Mouse (Mus musculus) hindbrain, embryonic 15.5 days (tissue): ENCODE data around the gene Map7. TPM values are rescaled to one million over a fixed set of nuclear protein-coding genes. Genes with fewer than 3 reads are reported as not detected.

Experiments used
- ATAC-seq: fragments of 200-750 bp; cut with Nextera tagmentation; 2 replicates; pipeline ENCODE4 v1.8.0; 2017; ENCODE audit warnings: low read depth, moderate number of reproducible peaks, moderate TSS enrichment; ENCODE audit not compliant: low FRiP score
- H3K27ac ChIP-seq: fragments of 300-500 bp; sonication (generic); replicated peaks from 2 replicates; pipeline ENCODE4 v1.5.1; 2015; ENCODE audit warnings: mild to moderate bottlenecking, inconsistent platforms
- H3K27me3 ChIP-seq: fragments of 300-500 bp; sonication (generic); 2 replicates; pipeline ENCODE4 v1.6.1; 2015; ENCODE audit warnings: control low read depth, inconsistent platforms
- H3K36me3 ChIP-seq: fragments of 300-500 bp; sonication (generic); 2 replicates; pipeline ENCODE4 v1.6.1; 2015; ENCODE audit warnings: control low read depth, inconsistent platforms
- H3K4me1 ChIP-seq: fragments of 300-500 bp; sonication (generic); replicated peaks from 2 replicates; pipeline ENCODE4 v1.6.1; 2015; ENCODE audit warnings: control low read depth, inconsistent platforms
- H3K4me2 ChIP-seq: fragments of 300-500 bp; sonication (generic); 2 replicates; pipeline ENCODE4 v1.6.1; 2015; ENCODE audit warnings: moderate library complexity, mild to moderate bottlenecking, inconsistent platforms
- H3K4me3 ChIP-seq: fragments of 300-500 bp; sonication (generic); 2 replicates; pipeline ENCODE4 v1.5.1; 2015; ENCODE audit warnings: mild to moderate bottlenecking, inconsistent platforms
- H3K9ac ChIP-seq: fragments of 300-500 bp; sonication (generic); 2 replicates; pipeline ENCODE4 v1.6.1; 2015; ENCODE audit warnings: inconsistent platforms
- H3K9me3 ChIP-seq: fragments of 300-500 bp; sonication (generic); 2 replicates; pipeline ENCODE4 v1.6.1; 2016; ENCODE audit warnings: control low read depth, inconsistent platforms
- WGBS: fragments of 180-500 bp; shearing (Covaris S2); methylation state at CpG from one replicate; pipeline ENCODE4 v1.1.7; 2015; 5-methylcytosine and 5-hydroxymethylcytosine counted together
- polyA plus RNA-seq: library from polyadenylated mRNA; unstranded; fragments of >200 nt; fragmentation: Nextera tagmentation; extraction: Ambion mirVana; gene quantifications from 2 replicates; pipeline ENCODE4 v1.2.1, GENCODE M21; 2015

The Map7 gene
- polyA plus RNA-seq, 1 experiment from 2014 or later: 10.3 TPM

DNA sequence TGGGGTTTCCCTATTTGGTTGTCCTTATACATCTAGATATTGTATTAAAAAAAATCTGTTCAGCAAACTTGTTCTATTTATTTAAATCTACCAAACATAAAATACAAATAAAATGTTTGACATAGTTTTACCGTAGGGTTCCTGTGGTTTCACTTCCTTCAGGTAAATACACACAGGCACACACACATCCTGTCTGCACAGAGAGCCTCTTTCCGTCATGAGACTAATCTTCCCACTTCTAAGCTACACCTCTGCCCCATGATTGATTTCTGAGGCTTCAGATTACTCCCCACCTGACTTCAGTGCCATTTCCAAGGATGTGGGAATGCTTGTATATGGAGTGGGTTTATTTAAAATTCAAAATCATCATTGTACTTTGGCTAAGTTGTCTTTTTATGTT is 133.2 kb downstream of the Map7 start:
- Histone ChIP-seq H3K9me3 (no peaks in the 10 kb centered on the region), H3K36me3 (no peaks in the 10 kb centered on the region), H3K4me1 (peaks cover 13% of the 10 kb centered on the region), H3K4me3 (no peak overlapping the region), H3K27me3 (no peaks in the 10 kb centered on the region), H3K27ac (no peak overlapping the region), H3K4me2 (no peak overlapping the region), H3K9ac (no peak overlapping the region)
- 75% methylated on average over 2 of the region's 2 CpGs for WGBS
- ATAC-seq: no peak

DNA sequence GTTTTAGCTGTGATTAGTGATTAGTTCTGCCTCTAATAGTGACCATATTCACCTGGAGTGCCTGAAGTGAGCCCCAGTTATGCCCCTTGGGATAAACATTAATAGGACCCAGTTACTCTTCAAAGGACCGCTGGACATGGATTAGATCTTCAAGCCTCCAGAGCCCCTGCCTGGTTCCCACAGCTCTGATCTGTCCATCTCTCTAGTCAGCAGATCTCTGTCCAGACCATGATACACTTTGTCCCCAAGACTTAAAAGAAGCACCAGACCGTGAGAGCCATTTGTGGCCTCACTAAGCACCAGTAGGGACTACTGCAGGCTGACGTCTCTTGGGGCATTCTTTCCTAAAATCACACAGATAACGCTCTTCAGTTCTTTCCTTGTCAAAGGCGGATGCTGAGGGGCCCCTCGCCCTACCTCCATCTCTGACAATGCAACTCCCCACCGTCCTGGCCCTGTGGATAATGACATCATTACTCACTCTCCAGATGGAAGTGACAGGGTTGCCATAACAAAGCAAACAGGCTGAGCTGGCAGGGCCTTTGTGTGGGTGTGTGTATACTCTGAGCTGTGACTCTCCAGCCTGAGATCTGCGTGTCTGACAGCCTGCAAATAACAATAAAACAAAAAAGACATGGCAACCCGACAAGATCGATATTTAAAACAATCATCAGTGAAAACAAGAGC is 137.2 kb downstream of the Map7 start:
- Histone ChIP-seq H3K4me2 (0 out of 2 replicates have a peak overlapping the region, but pooled peaks have one; percentile 9), H3K27ac (peak overlapping the region; percentile 81), H3K4me3 (no peak overlapping the region), H3K9me3 (no peaks in the 10 kb centered on the region), H3K36me3 (no peaks in the 10 kb centered on the region), H3K9ac (no peak overlapping the region), H3K27me3 (no peaks in the 10 kb centered on the region), H3K4me1 (peaks cover 24% of the 10 kb centered on the region)
- 7% methylated on average over 10 of the region's 10 CpGs for WGBS
- peak; percentile 86 for ATAC-seq

DNA sequence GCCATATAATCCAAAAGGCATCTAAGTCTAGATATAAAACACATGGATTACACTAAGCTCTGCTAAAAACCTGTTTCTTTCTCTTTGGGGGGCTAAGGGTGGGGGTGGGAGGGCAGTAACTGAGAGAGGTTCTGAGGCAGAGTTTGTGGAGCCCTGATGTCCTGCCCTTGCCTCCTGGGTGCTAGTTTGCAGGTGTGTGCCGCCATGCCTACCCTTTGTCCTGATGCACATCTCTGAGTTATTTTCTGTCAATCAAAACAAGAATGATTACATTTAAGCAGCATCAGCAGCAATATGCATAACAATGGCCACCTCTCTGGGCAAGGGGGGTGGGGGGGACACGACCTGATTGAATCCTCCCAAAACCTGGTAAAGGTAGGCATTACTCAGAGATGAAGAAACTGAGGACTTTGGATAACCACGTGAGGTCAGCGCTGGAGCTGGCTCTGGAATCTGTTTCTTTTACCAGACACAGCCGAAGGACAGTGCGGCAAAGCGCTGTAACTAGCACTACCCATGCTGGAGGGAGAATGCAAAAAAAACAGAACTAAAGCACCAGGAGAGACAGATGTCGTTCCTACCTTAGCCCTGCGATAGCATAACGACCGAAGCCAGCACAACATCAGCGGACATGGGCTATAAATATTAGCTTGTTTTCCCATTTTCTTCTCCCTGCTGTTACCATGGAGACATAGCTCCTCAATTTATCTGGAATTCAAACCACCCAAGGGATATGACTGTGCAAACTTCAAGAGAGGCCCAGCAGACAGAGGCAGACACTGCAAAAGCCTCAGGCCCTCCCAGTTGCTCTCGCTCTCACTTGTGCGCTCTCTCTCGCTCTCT is 137.9 kb downstream of the Map7 start:
- WGBS: 8% methylated on average over 15 of the region's 15 CpGs
- H3K4me1 ChIP-seq: peaks cover 29% of the 10 kb centered on the region
- H3K9me3 ChIP-seq: no peaks in the 10 kb centered on the region
- no peak overlapping the region; the same call in 1 of the 2 replicates for H3K4me3 ChIP-seq
- peak overlapping the region; percentile 30 for H3K9ac ChIP-seq
- H3K27ac ChIP-seq: peak overlapping the region; percentile 81
- no peaks in the 10 kb centered on the region for H3K27me3 ChIP-seq
- H3K4me2 ChIP-seq: peak overlapping the region; percentile 45
- H3K36me3 ChIP-seq: no peaks in the 10 kb centered on the region
- ATAC-seq: peak; percentile 66

DNA sequence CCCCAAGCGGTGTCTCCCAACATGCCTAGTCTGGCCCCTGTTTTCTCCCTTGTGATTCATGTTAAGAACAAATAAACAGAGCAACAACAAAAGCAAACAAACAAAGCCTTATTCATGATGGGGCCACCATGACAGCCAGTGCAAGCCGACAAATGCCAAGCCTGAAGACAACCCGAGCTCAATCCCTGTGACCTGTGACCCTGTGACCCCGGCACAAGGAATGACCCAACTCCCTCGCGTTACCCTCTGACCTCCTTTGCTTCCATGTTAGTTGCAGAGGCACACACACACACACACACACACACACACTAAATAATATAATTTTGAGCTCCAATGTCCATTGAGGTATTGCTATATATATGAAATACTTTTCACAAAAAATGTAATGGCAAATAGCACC is 139.1 kb downstream of the Map7 start:
- ATAC-seq: no peak
- H3K9ac ChIP-seq: no peak overlapping the region

DNA sequence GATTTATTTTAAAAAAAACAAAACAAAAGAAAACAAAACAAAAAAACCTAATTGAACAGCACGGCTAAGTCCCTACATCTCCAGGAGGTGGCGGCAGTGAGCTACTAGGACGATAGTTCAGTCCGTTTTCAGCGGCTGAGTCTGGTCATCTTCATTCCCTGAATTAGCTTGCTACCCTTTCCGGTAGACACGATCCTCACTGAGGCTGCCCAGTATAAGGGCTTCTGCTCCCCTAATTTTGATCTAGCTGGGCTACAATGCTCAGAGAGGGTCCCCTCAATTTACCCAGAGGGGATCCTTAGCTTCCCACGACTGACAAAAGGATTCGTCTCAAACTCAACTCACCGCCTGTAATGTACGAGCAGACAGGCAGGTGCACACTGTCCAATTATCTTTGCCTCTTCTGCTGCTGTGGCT is 142.2 kb downstream of the Map7 start:
- peak overlapping the region; percentile 56 for H3K4me2 ChIP-seq
- H3K27ac ChIP-seq: peak overlapping the region; percentile 79
- no peaks in the 10 kb centered on the region for H3K36me3 ChIP-seq
- no peaks in the 10 kb centered on the region for H3K27me3 ChIP-seq
- 12% methylated on average over 11 of the region's 11 CpGs for WGBS
- peak overlapping the region; percentile 31 for H3K4me3 ChIP-seq
- ATAC-seq: peak; percentile 47
- H3K9ac ChIP-seq: peak overlapping the region; percentile 50
- H3K9me3 ChIP-seq: no peaks in the 10 kb centered on the region
- H3K4me1 ChIP-seq: peaks cover 25% of the 10 kb centered on the region

More for the DNA sequence above, 139.1 kb downstream of the Map7 start:
- WGBS: 15% methylated on average over 6 of the region's 6 CpGs
- Histone ChIP-seq H3K36me3 (no peaks in the 10 kb centered on the region), H3K4me1 (peaks cover 29% of the 10 kb centered on the region), H3K27me3 (no peaks in the 10 kb centered on the region), H3K4me2 (no peak overlapping the region), H3K4me3 (no peak overlapping the region), H3K9me3 (no peaks in the 10 kb centered on the region), H3K27ac (peak overlapping the region; percentile 81; the same call in 1 of the 2 replicates)

DNA sequence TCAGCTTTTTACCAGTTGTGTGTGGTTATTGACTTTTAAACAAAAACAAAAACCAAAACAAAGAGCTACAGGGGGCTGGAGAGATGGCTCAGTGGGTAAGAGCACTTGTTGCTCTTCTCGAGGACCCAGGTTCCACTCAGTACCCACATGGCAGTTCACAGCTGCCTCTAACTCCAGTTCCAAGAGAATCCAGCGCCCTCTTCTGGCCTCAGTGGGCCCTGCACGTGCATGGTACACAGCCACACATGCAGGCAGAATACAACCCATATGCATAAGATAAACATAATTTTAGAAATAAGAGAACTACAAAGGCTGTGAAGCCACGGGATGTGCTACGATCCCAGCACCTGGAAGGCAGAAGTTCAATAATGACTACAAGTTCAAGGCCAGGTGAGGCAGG is 147.7 kb downstream of the Map7 start:
- Histone ChIP-seq H3K9ac (no peak overlapping the region), H3K4me2 (no peak overlapping the region), H3K27me3 (no peaks in the 10 kb centered on the region), H3K36me3 (no peaks in the 10 kb centered on the region), H3K9me3 (no peaks in the 10 kb centered on the region), H3K4me3 (no peak overlapping the region), H3K4me1 (no peaks in the 10 kb centered on the region), H3K27ac (no peak overlapping the region)
- no peak for ATAC-seq
- WGBS: 73% methylated on average over 5 of the region's 5 CpGs

DNA sequence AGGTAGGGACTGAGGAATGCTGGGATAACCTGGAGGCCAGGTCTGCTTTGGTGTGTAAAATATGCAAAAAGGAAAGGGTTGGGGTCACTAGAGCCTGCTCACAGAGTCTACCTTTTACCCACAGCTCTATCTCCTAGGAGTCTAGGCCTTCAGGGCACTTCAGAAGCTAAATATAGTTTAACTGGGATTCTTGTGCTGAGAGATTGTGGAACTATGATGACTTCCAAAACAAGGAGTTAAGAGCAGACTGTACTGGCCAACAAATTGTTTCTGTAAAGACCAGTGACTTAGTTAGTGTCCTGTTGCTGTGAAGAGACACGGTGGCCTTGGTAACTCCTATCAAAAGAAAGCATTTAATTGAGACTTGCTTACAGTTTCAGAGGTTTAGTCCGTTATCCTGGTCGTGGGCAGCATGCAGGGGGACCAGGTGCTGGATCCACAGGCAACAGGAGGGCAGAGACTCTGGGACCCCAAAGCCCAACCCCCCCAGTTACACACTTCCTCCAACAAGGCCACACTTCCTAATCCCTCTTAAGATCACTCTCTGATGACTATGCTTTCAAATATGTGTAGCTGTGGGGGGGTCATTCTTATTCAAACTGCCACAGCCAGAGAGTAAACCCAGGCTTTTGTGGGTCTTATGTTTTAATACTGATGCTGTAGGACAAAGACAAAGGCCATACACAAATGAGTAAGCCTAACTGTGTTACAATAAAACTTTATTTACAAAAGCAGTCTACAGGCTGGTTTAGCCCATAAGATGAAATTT is 150.1 kb downstream of the Map7 start:
- H3K27me3 ChIP-seq: no peaks in the 10 kb centered on the region
- H3K4me1 ChIP-seq: no peaks in the 10 kb centered on the region
- no peaks in the 10 kb centered on the region for H3K36me3 ChIP-seq
- H3K4me2 ChIP-seq: no peak overlapping the region
- no peak overlapping the region for H3K4me3 ChIP-seq
- whole genome bisulfite sequencing: 46% methylated on average over 3 of the region's 3 CpGs
- no peak overlapping the region for H3K27ac ChIP-seq
- no peak for ATAC-seq
- no peaks in the 10 kb centered on the region for H3K9me3 ChIP-seq
- H3K9ac ChIP-seq: no peak overlapping the region

DNA sequence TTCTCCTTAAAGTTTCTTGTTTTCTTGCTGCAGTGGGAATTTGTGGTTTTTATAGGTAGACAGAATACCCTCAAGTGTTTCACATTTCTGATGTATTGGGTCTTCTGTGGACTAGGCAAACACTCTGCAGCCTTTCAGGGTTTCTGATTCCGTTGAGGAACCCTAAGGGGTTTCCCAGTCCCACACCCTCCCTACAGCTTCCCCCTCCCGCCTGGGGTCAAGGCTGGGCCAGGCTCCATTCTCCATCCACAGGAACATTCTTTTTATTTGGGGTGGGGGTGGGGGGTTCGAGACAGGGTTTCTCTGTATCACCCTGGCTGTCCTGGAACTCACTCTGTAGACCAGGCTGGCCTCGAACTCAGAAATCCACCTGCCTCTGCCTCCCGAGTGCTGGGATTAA is 150.8 kb downstream of the Map7 start:
- H3K4me3 ChIP-seq: no peak overlapping the region
- H3K27ac ChIP-seq: no peak overlapping the region
- no peaks in the 10 kb centered on the region for H3K36me3 ChIP-seq
- H3K27me3 ChIP-seq: no peaks in the 10 kb centered on the region
- H3K4me1 ChIP-seq: no peaks in the 10 kb centered on the region
- H3K4me2 ChIP-seq: no peak overlapping the region
- WGBS: 86% methylated on average over 5 of the region's 5 CpGs
- no peak overlapping the region for H3K9ac ChIP-seq
- ATAC-seq: no peak
- H3K9me3 ChIP-seq: no peaks in the 10 kb centered on the region

DNA sequence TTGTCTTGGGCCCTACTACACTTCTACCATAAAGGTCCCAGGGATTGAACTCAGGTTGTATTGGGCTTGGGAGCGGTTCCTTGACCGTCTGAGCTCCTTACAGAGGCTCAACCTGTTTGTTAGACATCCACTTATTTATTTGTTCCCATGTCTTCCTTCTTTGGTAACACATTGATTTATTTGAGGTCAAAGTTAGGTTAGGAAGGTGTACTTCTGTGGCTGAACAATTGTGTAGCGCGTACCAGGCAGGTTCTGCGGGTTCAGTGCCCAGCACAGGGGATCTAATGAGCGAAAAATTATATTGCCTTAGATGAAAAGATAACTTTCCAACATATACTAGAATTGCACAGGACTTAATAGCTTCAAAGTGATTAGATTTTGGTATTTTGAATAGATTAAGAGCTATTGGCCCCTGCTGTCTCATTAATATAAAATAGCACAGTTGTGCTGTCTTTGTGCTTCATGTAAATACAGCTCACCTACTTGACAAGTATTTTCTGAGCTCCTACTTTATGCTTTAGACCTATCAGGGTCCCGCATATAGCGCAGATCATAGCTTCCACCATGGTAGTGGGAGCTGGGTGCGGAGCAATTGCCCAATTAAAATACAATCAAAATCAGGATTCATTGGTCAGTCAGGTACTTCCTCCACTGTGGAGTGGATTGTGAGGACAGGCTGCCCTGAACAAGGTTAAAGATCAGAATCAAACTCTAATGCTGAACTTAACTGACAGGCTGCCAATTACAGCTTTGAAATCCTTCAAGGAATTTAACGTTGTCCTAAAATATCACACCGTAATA is 162.9 kb downstream of the Map7 start:
- H3K9ac ChIP-seq: peak overlapping the region; percentile 81
- H3K4me1 ChIP-seq: peaks cover 26% of the 10 kb centered on the region
- peak overlapping the region; percentile 99 for H3K27ac ChIP-seq
- peak overlapping the region; percentile 75 for H3K4me2 ChIP-seq
- peak overlapping the region; percentile 60 for H3K4me3 ChIP-seq
- H3K36me3 ChIP-seq: no peaks in the 10 kb centered on the region
- 43% methylated on average over 11 of the region's 11 CpGs for WGBS
- H3K9me3 ChIP-seq: no peaks in the 10 kb centered on the region
- ATAC-seq: no peak
- no peaks in the 10 kb centered on the region for H3K27me3 ChIP-seq

DNA sequence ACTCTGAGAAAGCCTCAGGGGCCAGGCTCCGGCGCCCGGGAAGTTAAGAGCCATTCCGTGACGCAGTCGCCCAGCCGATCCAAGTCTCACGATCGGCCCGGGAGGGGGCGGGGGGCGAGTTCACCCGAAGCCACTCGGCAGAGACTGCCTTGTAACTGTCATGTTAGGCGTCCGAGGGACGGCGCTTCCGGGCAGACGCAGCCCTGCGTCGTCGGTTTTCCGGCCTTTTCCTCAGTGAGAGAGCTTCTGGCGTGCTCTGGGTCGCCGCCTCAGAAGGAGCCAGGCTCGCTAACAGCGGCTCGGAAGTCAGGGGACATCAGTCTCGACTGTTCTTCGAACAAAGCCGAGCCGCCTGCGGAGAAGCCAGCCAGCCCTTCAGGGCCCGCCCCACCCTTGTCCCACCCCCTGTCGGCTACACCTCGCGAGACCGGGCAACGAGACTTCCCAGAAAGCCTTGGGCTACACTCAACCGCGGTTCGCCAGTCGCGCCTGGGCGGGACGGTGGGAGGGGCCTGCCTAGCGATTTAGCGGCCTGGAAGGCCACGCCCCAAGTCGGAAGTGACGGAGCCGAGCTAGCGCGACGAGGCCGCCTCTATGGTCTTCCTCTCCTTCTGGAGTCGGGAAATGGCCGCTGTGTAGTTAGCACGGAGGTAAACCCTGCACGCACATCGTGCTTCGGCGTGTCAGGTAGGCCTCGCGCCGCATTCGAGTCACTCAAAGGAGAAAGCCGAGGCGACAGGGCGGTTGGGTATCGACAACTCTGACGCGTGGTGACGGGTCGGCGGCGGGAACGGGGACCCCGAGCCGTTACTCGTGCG is 163.9 kb downstream of the Map7 start, which contains the start of gene Bclaf1:
Gene Bclaf1 (plus strand): TSS at position 552 of the 818 bp plus-strand sequence.
- no peaks in the 10 kb centered on the region for H3K27me3 ChIP-seq
- peak within 1 kb of the TSS; percentile 81 for H3K9ac ChIP-seq
- H3K4me3 ChIP-seq: peak within 1 kb of the TSS; percentile 60
- peak within 1 kb of the TSS; percentile 75 for H3K4me2 ChIP-seq
- ATAC-seq: peak; percentile 99
- no peaks in the 10 kb centered on the region for H3K9me3 ChIP-seq
- no peaks in the 10 kb centered on the region for H3K36me3 ChIP-seq
- H3K27ac ChIP-seq: peak within 1 kb of the TSS; percentile 99
- WGBS: 0% methylated on average over 84 of the region's 84 CpGs
- H3K4me1 ChIP-seq: peaks cover 26% of the 10 kb centered on the region
